Mouse (Mus musculus): ENCODE measurements around the gene Rit1.
"Not testable (repeated sequence)": the region's sequence is repeated elsewhere in the genome, so short reads cannot be mapped to it uniquely, and the experiment has no call there.

DNA sequence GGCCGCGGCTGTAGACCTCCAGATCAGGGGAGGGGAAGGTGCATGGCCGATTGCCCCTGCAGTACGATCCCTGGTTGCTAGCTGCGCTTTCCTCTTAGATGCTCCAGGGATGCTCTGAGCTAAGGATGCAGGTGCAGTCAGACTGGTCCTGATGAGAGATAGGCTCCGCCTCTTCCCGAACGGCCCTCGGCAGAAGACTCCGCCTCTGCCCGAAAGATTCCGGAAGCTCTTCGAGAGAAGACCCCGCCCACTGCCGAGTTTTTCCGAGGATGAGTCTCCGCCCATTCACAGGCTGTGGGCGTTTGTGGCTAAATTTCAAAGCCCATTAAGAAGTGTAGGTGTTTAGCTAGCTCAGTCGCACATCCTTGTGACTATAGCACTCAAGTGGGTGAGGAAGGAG, 55.8 kb downstream of the Rit1 start:
- 0 out of 2 replicates have a peak, but pooled peaks have one; percentile 26 for TF ChIP-seq POLR2A (IDR thresholded peaks at IDR 0.05; ENCODE audit: insufficient read depth, low read depth, low read length)
- not testable (repeated sequence) for TF ChIP-seq CTCF (IDR thresholded peaks at IDR 0.05; ENCODE audit: insufficient read depth, low read depth, low read length)
